Mouse (Mus musculus) kidney, postnatal 14 days (tissue): ENCODE results near the gene Zfp78.

Source experiments
- DNase-seq: peaks from one replicate; pipeline ENCODE4 v3.0.0; 2022; ENCODE audit warnings: mixed read lengths

Gene Zfp78

DNA sequence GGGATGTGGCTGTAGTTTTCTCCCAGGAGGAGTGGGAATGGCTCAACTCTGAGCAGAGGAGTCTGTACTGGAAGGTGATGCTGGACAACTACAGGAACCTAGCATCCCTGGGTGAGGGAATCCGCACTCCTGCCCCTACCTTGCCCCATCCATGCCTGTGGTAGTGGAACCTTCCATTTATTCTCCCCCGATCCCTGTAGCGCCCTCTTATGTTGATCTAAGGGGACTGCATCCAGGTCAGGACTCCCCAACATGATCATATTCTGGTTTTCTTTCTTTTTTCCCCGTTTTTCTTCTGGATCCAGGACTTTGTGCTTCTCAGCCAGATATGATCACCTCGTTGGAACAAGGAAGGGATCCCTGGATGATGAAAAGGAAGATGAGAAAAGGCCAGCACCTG, 26.4 kb downstream of the Zfp78 start:
- no peak for DNase-seq

GRCm38 (mm10) chr7:6397996-6398975, 35.2 kb downstream of the Zfp78 start, which contains the start of gene Smim17:
Gene Smim17, plus strand, starts transcription at chr7:6398715.
- peak; percentile 50 for DNase-seq

GRCm38 (mm10) chr7:6410043-6410442, 47.0 kb downstream of the Zfp78 start, which contains the start of gene Gm20715:
Gene Gm20715, plus strand, starts transcription at chr7:6410277.
- DNase-seq = peak; percentile 97

GRCm38 (mm10) chr7:6414626-6415441, 51.8 kb downstream of the Zfp78 start:
- DNase-seq = no peak

GRCm38 (mm10) chr7:6415442-6415787, 52.3 kb downstream of the Zfp78 start:
- no peak for DNase-seq

- DNase-seq = no peak
Observed at GRCm38 (mm10) chr7:6419894-6420293, 56.8 kb downstream of the Zfp78 start.

- DNase-seq = no peak
Observed at GRCm38 (mm10) chr7:6429381-6429780, 66.3 kb downstream of the Zfp78 start.

DNA sequence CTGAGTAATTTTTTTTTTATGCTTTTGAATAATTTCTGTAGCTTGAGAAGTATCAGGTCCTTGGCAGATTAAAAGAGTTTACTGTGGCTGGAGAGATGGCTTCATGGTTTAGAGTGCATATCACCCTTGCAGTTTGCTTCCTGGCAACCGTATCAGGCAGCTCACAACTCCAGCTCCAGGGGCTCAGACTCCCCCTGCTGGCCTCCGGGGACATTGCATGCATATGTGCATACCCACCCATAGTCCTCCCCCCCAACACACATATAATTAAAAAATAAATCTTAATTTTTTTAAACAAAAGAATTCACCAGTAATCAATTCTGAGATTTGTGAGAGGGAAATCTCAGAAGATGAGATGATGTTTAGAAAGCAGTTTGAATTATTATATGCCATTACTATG, 67.3 kb downstream of the Zfp78 start:
- peak; percentile 22 for DNase-seq
